Mouse (Mus musculus): ENCODE measurements around the gene Fbxl17.
A peak's percentile ranks its signal among the peaks of the same experiment; 100 is the strongest.

The Fbxl17 gene

DNA sequence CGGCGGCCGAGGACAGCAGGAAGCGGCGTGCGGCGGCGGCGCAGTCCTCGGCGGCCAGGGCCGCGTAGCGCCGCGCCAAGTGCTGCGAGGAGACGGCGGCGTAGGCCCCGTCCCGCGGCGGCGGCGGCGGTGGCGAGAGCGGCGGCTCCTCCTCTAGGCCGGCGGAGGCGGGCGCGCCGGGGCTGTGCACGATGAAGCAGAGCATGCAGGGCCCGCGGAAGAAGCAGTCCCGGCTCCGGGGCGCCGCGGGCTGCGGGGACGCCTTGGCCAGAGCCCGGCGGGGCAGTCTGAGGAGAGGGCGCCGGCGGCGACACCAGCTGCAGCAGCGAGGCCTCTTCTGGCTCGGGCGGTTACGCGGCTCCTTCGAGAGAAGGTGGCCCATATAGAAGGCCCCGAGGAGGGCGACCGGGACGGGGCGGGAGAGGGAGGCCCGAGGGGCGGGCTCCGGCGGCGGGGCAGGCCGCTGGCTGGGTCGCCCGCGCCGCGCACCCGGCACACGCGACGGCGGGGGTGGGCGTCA is at the start of gene Fbxl17:
Gene Fbxl17 (minus strand): TSS at position 382 of the 520 bp plus-strand sequence.
- peak; percentile 12 for DNase-seq (ENCODE audit: low read depth, low spot score)

DNA sequence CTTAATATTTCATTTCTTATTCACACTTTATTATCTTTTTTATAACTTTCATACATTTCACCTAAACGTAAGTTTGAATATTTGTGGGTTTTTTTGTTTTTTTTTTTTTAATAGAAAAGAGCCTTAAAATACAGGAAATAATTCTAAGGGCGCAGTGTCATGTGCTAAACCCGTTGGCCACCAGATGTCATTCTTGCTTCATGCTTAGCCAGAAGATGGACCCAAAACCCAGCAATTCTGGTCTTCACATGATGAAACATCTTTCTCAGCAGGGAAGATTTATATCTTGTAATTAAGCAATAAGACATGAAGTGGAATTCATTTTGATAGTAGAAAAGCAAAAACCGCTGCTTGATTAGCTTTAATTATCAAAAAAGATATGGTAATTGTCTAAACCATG is 47.6 kb upstream of the Fbxl17 start:
- peak; percentile 31 for DNase-seq (ENCODE audit: low read depth, low spot score)

DNA sequence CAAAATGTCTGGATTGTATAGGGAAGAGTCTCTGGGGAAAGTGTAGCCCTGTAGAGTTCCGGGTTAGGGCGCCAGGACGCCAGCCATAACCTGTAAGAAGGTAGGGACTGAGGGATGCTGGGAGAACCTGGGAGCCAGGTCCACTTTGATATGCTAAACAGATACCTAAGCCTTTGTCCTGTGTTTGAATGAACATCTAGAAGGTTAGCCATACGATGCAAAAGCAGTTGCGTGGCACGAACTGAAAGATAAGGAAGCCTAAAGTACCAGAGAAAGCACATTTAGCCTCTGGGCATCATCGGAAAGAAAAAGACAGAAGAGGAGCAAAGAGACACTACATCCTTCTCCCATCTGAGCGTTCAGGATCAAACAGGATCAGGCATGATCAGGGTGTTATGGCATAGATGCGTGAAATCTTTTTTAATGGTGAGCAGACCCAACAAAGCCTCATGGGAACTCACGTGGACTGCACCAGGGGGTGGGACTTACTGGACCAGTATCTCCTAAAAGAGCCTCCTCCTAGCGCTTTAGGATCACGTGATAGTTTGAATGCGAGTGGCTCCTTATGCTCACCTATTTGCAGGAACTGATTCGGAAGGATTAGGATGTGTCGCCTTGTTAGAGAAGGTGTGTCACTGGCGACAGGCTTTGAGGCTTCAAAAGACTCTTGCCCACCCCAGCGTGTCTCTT is 34.9 kb upstream of the Fbxl17 start:
- DNase-seq (ENCODE audit: low read depth, low spot score), result peak; percentile 72

DNA sequence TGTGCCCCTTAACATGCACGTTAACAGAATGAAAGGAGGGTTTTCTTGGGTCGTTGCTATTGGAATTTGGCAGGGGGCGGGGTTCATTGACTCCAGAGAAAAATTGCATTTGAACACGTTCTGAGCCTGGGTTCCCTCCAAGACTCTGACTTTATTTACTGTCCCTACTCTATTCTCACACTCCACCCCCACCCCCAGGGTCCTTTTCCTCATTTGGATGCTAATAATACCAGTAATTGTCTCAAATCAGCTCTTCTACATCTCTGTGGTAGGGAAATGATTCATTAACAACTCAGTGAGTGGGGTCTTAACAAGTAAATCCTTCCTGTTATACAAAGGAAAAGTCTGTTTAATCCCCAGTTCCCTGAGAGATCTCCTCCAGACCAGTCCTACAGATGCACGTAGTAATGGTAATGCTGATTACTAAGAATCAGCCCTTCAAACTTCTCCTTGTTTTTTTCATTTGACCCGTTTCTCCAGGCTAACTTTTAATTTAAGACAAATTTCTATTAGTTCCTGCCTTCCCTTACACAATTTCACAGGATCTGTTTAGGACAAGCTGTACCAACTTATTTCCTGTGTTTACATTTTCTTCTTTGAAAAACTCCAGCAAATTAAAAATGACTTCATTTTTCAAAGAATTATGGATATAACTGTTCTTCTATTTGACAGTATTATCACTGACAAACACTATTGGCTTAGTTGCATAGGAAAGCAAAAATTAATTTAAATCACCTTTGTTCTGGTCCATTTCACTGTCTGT is 33.4 kb upstream of the Fbxl17 start:
- peak; percentile 83 for DNase-seq (ENCODE audit: low read depth, low spot score)

DNA sequence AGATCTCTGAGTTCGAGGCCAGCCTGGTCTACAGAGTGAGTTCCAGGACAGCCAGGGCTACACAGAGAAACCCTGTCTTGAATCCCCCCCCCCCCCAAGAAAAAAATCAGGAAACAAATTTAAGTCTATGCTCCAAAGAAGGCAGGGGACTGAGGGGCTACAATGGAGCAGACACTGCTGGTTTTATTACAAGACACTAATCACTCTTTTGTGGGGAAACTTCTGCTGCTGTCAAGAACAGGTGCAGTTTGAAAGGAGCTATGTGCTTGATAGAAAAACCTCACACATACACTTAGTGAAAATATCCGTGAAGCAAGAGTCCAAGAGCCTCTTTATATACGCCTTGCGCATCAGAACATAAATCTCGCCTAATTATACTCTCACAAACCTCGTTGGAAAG is 29.7 kb upstream of the Fbxl17 start:
- DNase-seq (ENCODE audit: low read depth, low spot score), result no peak

DNA sequence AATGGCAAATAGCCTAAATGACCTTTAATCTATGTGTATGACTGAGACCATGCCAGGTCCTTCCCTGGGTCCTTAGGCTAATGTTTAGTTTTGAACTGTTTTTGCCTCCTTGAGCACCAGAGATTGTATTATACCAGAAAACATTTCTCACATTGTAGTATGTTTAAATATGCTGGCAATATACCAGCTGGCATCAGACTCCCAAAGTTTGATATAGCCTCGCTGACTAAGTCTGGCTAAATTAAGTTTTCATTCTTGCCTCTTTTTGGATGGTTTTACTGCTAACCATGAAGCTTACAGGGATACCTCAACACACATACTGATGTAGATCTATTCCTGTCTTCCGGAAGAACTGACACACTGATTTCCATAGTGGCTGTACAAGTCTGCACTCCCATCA is 20.9 kb upstream of the Fbxl17 start:
- DNase-seq (ENCODE audit: low read depth, low spot score), result no peak

DNA sequence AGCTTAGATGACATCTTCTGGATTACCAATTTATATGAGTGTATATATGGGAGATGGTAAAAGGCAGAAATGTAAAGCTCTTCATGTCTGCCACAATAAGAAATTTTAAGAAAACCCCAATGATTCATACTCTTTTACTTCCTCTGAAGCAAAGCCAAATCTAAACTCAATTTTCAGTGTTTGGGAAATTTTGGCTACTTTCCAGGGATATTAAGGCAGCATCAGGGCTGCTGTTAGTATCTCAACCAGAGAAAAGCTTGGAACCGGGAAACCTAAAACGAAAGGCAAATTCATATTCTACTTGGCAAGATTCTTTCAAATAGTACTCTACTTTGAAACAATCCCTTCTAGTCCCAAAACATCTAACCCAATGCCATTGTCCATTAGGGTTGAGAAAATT is 10.6 kb upstream of the Fbxl17 start:
- DNase-seq (ENCODE audit: low read depth, low spot score), result no peak

DNA sequence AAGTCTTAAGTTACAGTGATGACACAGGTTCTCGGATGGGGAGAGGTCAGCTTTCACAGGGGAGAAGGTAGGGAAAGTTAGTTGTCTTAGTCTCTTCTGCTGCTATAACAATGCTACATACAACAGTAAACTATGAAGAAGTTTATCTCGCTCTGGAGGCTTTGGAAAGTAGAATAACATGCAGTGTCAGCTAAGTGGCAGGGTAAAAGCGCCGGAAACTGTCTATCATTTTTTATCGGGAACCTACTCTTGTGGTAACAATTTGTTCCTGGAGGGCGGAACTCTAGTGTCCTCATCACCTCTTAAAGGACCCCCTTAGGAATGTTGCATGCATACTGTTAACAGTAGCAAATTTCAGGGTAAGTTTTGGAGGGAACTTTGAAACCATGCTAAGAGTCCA is 1.3 kb upstream of the Fbxl17 start:
- DNase-seq (ENCODE audit: low read depth, low spot score), result no peak

DNA sequence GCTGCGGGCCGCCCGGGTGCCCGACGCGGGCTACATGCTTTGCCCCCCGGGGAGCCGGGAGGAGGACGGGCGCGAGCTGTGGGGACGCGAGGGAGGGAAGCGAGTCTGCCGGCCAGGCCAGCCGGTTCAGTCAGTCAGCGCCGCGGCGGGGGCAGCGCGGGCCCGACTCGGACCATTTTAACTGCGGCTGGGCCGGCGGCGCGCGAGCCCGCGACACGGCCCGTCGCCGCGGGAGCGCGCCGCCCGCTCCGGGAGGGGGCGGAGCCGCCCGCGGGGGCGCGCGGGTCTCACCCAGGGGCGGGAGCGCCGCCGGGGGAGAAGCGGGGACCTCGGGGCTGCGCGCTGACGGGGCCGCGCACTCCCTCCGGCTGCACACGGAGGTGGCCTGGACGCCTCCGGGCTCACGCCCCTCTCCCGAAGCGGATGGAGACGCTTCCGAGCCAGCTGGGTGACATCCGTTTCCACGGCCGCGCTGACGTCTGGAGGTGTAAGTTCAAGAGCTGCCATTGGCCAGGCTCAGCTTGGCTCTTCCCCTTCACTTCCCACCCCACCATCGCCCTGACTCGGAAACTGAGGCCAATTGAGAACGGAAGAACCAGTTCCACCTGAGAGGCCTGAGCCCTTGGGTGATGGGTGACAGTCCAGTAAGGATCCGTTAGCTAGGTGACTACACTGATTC is 478 bp upstream of the Fbxl17 start:
- peak; percentile 89 for DNase-seq (ENCODE audit: low read depth, low spot score)

DNA sequence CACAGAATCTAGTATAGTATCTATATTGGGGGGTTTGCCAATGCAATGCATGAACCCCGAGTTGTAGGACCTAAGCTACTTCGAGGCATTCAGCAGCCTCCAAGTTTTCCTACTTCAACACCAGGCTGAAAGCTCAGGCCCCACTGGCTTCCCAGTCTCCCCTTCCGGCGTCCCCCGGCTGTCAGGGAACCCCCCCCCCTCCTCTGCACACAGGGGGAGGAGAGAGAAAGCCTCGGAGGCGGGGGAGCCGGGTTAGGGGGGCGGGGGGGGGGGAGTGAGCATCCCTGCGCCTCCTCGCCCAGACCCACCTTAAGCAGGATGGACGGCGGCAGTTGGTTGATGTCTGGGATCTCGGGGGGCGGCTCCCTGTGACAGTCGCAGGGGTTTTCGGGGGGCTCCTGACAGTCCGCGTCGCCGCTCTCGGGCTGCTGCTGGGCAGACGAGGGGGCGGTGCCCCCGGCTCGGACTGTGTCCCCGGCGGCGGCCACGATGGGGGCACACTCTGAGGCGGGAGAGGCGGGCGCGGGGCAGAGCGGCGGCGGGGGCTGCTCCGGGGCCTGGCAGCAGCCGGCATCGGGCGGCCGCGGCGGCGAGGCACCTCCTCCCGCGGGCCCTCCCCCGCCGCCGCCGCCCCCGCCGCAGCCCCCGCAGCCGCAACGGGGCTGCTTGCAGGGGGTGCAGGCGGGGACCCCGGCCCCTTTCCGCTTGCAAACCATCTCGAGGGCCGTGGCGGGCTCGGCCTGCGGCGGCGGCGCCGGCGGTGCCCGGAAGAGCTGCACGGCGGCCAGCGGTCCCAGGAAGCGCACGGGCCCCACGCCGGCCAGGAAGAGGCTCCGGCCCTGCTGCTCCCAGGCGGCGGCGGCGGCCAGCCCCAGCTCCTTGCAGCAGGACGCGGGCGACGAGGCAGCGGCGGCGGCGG is 841 bp downstream of the Fbxl17 start:
- DNase-seq (ENCODE audit: low read depth, low spot score), result peak; percentile 6

DNA sequence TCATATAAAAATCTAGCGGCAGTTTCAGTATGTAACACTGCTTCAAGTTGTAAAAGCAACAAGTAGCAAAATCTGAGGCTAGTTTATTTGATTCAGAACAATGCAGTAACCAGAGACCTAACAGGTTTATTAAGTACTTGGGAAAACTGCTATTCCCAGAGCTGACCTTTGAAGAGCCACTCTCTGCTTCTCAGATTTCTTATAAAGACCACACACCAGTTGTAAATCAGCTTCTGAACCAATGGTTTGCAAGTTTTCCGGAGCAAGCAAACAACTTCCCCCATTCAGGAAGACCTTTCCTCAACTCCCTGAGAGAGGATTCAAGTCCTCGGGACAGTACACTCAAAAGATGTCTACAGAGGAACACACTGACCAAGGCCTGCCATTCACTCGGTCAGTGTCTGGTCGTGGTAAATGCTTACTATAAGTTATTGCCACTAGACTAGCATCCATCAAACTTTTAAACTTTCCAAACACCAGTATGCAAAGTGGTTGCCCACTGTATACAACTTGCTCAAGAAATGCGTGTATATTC is 1.6 kb downstream of the Fbxl17 start:
- no peak for DNase-seq (ENCODE audit: low read depth, low spot score)

DNA sequence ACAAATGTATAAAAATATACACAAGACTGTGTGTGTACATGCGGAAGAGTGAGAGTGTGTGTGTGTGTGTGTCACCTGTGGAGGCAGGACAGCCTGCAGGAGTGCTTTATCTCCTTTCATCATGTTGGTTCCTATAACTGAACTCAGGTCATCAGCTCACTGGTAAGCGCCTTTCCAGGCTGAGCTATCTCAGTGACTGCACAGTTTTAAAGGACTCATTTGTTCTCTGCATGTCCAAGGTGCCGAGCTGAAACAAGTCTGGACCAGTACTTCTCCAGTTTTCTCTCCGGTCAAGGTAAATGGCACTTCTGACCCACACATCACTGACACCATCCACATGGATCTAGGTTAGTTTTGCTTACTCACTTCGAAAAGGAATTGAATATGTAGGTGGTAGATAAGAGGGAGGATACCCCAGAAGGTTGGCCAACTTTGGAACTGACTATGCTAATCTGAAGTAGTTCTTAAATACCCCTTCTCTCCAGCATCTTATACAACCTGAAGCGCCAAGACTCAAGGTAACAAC is 2.5 kb downstream of the Fbxl17 start:
- DNase-seq (ENCODE audit: low read depth, low spot score), result no peak

DNA sequence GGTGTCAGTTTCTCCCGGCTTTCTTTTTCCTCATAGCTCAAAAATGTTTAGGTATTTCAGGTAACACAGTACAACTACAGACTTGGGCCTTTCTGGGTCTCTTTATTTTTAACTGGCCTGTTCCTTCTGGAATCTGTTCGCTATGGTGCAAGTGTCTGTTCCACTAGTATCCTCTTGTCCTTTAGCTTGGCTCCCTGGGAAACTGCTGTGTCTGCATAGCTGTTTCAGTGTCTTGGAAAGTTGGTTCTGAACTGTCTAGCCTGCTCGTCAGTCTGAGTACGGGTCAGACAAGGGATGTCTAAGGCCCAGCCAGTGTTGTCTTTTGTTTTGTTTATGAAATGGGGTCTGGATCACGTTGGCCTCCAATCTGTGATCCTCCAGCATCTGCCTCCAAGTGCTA is 3.7 kb downstream of the Fbxl17 start:
- DNase-seq (ENCODE audit: low read depth, low spot score), result no peak

DNA sequence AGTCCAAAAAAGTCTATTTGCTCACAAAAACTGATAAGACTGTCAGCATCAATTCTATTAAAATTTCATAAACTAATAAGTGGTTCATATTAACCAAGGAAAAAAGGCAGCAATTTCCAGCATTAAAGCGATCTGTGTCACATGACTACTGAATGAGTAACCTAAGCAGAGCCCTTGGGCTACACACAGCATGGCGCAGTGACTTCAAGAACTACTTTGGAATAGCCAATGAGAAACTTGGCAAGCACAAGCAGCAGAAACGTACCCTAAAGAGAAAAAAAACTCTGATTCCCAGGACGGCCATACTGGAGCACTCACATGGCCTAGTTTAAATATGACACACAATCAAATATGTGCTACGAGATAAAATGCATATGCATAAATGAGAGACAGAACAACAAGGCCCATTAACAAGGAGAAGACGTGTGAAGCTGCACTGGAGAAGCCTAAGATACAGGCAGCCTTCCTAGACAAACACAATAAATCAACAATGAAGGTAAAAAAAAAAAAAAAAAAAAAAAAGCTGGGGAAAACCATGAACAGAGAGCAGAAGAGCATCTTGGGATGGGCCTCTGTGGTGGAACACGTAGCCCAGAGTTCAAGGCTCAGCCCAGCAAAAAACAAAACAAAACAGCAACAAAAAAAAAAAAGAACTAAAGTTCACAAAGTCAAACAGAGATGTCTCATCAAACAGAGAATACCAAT is 5.8 kb downstream of the Fbxl17 start:
- DNase-seq (ENCODE audit: low read depth, low spot score), result no peak

DNA sequence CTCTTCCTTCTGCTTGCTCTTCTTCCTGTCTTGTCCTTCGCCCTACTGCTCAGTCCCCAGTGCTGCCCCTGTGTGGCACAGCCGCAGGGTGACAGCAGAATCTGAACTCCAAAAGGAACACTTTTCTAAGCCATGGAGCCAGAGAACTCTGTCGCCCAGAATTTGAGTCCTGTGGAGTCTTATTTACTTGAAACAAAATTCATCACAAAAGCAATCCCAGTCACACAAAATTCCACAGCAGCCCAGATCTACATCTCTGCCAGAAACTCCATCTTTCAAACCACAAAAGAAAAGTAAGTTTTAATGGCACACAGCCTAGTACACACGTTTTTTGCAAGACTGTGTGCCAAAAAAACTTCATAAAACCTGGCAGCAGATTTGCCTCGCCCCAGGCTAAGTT is 6.5 kb downstream of the Fbxl17 start:
- peak; percentile 61 for DNase-seq (ENCODE audit: low read depth, low spot score)

DNA sequence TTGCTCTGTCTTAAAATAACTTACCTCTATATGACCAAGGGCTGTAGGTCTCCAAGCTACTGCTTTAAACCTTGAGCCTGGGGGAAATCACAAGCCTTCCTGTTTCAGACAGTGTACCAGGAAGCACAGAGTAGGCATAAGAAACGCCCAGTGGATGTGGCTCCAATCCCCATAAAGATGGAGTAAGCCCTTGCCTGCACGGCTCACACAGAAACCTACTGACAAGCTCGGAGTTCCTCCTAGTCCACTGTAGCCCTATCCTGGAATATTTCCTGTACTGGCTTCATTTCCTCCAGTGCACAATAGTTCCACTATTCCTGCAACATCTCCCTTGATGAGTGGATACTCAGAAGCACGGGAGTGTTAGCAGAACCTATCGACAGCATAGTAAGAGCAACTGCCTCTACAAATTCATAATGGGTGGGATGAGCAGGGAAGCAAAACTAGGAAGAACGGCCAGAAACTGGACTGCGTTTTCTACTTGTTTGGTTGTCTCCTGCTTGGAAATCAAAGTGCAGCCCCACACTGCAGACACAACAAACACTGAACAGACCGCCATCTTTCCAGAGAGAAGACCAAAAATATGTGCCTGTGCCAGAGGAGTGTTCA is 7.0 kb downstream of the Fbxl17 start:
- no peak for DNase-seq (ENCODE audit: low read depth, low spot score)

DNA sequence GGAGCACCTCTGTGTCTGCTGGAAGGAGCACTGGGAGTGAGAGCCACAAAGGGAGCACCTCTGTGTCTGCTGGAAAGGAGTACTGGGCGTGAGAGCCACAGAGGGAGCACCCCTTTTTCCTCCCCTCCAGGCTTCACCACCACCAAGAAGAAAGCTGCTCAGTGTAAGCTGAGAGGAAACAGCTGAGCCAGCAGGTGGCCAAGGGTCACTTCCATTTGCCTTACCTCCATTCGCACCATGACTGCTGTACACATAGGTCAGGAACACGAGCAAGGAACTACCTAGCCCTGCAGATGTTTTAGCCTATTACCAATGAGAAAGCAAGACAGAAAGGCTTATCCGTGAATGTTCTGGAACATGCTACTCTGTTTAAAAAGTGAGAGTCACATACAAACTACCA is 10.3 kb downstream of the Fbxl17 start:
- DNase-seq (ENCODE audit: low read depth, low spot score), result no peak

DNA sequence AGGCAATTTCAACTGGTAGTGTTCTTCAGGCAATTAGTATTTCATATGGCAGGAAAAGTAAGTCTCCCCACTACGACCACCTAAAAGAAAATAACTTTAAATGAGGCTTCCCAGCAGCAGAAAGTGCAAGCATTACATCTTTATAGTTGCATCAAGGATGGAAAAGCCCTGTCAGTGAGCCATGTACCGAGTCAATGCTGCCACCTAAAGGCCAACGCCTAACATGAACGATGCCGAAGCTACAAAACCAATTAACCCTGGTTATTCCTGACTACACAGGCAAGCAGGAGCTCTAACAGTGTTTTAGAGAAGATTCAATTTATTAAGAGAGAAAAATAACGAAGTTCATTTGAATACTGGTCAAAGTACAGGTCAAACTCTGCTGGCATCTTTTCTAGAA is 32.0 kb downstream of the Fbxl17 start:
- DNase-seq (ENCODE audit: low read depth, low spot score), result peak; percentile 38

DNA sequence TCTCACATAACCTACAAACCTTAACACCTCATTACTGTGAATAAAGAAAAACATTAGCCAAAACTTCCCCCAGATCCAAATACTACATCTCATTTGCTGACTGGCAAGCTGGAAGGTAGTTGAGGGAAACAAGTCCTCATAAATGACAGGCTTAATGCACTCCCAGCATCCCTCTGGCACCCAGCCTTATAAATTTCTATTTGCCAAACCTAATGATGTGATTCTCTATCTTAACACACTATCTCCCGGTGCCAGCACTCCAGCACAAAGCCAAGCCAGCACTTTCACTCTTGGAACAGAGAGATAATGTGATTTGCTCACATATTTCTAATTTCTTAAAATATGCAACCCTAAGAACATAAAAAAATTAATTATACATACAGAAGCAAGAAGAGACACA is 34.6 kb downstream of the Fbxl17 start:
- DNase-seq (ENCODE audit: low read depth, low spot score), result no peak

DNA sequence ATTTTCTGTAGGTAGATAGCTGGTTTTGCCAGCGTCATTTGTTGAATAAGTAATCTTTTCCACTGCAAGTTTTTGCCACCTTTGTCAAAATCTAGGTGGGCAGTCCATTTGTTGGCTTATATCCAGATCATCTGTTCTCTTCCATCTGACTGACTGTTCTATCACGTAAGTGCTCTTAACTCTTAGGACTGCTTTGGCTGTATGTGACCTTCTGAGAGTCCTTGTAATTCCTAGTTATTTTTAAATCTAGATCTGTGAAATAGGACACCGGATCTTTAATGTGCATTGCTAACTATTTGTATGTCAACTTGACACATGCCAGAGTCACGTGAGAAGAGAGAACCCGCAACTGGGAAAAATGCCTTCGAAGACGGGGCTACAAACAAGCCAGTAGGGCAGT is 37.3 kb downstream of the Fbxl17 start:
- no peak for DNase-seq (ENCODE audit: low read depth, low spot score)
